Mouse (Mus musculus) testis, postnatal 14 days (tissue): ENCODE data around the gene Gorasp2.

Experiments used
- DNase-seq: peaks from one replicate; pipeline ENCODE4 v3.0.0; 2021; ENCODE audit warnings: low spot score

Gorasp2 gene

DNA sequence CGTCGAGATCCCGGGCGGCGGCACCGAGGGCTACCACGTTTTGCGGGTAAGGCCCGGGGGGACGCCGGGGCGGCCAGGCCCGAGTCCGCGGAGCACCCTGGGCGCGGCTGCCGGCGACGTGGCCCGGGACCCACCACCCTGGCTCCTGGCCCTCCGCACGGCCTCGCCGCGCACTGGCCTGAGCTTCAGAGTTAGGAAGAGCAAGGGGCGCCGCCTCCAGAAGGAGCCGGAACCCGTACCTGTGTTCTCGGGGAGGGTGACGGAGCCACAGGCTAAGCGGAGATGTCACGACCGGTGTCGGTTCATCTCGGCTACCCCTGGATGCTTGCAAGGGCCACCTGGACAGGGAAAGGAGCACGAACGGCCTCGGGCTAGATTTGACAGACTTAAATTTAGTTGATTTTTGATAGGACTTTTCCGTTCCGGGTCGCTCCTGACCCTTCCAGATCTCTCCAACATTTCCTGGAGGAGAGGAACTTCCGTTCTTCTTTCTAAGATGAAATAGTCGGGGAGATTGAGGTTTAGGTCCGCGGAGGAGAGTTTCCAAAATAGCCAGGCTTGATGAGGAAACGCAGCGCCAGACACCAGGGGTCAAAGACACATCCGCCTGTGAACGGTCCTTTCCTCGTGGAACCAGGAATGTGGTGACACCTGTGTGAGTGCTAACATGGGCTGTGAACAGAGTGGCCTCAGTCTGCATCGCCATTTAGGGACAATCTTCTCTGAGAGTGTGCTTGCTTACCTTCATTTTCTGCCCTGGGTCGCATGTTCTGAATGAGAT lies 529 bp downstream of the Gorasp2 start, which contains the start of gene Gm26558:
Gene Gm26558, minus strand, starts transcription at position 394 of the 781 bp plus-strand sequence.
- DNase-seq: peak; percentile 9

DNA sequence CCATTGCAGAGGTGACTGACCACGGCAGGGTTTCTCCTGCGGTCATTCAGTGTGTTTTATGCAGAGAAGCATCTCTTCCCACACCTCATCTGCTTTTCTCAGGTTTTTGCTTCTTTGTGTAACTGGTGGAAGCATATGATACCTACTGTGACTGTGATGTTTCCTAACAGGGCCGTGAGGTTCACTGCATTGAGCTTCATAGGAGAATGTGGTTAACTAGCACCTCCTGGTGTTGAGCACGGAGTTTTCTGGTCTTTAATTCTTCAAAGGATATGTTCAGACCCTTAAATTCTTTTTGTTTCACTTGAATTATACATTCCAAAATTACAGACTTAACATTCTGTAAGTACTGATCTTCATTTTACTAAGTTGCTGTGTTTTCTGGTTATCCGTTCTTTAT lies 2.4 kb downstream of the Gorasp2 start:
- no peak for DNase-seq

DNA sequence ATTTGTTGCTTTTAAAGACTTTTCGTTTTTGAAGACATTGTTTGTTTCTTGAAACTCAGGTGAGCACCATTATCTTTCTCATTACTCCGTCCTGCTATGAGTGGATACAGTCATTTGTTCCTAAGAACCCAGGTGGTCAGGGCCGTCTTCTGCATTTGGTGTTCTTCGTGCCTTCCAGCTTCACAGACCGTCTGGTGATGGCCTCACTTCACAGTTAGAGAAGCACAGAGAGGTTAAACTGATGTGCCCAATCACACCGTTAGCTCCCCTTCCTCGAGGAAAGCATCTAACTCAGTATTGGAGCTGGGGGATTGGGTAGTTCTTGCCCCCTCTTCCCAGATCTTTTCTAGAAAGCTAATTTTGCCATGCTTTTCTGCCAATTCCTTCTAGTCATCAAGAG lies 5.6 kb downstream of the Gorasp2 start:
- DNase-seq: no peak

DNA sequence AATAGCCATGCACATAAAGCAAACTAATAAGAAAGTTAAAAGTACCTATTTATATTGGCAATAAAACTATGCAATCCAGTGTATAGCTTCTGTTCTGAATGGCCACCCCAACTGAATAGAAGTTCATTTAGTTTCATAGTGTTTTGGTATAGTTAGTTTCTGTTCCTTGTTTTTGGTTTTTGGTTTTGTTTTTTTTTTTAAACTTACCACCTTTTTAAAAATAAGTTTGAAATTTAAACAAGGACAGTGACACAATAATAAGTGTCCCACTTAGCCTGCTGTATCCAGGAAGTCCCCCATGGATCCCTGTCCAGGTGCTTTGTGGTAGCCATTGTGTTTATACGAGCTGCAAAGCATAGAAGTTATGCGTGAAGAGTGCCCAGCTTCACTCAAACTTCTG lies 7.9 kb downstream of the Gorasp2 start:
- no peak for DNase-seq

DNA sequence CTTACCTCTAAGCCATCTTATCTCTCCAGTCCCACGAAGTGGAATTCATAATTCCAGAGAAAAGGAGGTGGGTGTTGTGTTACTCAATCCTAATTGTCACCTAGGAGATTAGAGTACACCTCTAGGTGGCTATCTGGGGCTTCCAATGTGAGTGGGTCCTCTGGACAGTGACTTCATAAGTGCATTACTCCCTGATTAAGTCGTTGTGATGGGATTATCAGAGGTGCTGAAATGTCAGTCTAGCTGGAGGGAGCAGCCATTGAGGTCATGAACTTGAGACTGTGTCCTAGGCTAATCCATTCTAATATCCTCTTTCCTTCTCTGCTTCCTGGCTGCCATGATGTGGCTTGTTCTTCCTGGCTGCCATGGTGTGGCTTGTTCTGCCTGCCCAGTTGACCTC lies 8.5 kb downstream of the Gorasp2 start:
- no peak for DNase-seq

DNA sequence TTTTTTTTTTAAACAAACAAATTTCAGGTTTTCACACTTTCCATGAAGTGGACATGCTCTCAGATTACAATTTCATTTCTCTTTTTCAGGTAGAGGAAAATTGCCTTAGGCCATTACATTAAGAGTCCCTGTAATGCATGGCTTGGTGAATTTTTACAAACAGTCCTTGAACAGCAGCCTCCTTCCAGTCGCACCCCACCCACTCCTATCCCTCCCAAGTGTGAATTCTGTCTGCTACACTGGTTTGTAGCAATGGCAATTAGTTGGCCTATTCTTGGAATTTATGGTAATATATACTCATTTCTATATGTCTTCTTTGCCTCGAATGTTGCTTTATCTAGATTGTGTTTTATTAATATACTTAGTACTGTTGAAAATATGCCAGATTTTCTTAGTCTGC lies 11.1 kb downstream of the Gorasp2 start:
- DNase-seq: no peak

DNA sequence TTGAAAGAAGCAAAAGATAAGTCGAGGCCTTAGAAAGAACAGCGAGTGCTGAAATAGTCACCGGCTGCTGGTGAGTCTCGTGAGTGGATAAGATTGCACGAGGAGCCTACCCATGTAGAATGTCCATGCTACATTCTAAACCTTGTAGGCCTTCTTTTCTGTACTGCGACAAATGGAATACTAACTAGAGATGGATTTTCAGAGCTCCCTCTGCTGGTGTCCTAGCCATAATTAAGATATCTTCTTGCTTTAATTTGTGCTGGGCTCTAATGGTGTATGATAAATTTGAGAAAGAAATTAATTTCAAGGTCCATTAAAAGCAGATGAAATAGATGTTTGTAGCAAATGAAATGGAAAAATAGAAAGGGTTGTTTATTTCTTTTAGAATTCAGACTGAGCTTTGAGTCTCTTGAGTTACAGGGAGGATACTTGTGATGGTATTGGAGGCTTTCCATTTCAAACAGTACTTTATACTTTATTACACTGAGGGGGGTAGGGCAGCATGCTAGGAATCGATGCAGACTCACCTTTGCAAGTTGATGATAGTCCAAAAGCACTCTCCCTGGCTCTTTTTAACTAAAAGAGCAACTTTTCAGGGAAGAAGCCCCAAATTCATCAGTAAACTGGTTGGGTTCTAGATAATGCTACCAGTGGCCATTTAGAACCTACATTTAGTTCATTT lies 12.2 kb downstream of the Gorasp2 start:
- DNase-seq: no peak

DNA sequence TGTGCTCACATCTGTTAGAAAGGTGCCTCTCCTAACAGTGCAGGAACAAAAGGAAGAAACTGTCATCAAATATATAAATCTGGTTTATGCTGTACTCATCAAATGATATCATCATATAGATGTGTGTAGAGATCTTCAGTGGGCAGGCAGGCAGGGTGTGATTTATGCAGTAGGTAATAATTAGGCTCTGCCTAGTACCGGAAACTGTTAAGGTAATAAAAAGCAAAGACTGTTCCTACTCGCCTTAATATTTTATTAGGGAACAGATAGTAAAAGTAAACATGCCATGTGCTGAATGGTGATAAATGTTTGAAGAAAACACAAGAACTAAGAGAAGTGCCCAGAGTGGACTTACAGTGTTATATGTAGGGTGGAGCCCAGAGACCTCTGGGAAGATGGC lies 20.9 kb downstream of the Gorasp2 start:
- DNase-seq: no peak

DNA sequence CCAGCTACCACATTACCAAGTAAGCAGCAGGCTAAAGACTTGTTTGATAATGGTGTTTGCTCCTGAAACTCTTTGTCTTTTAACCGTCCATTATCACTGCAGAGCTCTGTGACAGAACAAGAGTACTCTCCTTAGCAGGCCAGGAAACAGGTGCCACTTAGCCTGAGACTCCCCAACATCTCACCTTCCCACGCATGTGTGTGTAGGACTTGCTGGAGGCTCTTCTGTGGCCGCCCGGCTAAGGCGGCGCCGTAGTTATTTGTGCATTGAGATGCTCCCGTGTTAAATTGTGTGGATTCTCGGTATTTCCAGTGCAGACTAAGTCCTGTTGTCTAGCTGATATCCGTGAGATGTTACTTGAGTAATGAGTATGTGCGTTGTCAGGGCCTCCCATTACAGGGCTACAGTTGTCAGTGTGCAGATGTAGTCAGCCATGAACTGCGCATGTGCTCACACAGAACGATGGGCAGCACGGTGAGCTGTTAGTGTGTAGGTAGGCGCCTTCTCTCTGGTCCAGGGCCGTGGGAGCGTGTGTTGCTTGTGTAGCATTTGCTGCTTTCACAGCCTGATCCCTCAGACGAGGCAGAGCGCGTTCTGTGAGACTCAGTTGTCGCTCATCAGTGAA lies 27.2 kb downstream of the Gorasp2 start:
- no peak for DNase-seq

DNA sequence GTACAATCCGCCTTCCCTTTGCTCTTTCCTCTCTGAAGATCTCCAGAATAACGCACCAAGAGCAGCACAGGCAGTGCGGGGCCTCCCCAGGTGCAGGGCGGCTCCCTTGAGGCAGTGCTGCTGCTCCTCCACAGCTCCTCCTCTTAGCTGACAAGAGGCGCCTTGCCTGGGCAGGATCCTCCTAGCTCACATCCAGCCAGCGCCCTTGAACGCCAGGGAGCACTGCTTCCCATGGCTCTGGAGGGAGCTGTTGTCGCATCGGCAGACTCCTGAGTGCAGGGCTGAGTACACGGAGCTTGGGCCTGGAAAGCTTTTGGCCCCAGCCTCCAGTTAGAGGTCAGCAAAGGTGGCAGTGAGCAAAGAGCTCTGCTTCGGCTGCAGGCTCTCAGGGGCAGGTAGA lies 28.8 kb downstream of the Gorasp2 start:
- DNase-seq: no peak

DNA sequence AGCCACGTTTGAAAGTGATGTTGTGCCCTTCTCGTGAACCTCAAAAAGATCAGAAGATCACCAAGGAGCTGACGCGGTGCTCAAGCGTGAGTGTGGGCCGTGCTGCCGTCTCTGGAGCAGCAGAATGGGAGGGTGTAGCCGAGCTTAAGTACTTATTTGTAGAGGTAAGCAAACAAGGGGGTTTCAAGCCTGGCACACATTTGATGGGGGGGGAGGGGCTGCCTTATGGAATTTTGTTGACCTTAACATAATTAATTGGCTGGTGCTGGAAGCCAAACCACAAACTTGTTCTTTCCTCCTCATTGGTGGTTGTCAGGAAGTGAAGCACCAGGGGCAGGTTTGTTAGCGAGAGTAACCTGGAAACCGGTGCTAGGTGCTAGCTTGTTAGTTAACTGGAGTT lies 34.3 kb downstream of the Gorasp2 start:
- DNase-seq: no peak

DNA sequence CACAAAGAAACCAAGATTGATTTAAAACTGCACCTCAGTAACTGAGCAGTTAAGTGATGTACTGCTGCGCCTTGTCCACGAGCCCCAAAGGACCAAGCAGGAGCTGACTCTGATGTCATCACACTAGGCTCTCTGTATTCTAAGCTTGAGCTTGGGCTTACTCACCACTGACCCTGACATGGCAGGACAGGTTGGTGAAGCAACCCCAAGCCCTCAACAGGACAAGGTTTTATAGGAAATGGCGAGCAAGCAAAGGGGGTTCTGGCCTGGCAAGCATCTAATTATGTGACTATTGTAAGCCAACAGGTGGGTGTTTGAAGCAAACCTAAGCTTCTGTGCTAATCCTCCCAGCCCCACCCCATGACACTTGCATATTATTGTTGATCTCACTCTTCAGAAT lies 39.5 kb downstream of the Gorasp2 start:
- DNase-seq: no peak

DNA sequence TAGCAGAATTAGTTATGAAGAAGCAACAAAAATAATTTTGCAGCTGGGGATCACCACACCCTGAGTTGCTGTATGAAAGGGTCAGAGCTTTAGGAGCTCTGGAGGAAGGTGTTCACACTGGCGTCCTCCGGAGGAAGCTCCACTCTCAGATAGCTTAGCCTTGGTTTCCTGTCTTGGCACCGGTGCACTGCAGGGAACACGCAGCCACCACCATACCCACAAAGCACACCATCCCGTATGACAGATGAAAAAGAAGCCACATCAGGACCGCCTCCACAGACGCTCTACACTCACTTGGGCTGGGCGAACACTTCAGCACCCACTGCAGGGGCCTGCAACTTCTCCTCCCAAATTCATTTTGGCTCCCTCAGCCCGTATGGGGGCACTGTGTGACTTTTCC lies 40.2 kb downstream of the Gorasp2 start:
- DNase-seq: no peak

DNA sequence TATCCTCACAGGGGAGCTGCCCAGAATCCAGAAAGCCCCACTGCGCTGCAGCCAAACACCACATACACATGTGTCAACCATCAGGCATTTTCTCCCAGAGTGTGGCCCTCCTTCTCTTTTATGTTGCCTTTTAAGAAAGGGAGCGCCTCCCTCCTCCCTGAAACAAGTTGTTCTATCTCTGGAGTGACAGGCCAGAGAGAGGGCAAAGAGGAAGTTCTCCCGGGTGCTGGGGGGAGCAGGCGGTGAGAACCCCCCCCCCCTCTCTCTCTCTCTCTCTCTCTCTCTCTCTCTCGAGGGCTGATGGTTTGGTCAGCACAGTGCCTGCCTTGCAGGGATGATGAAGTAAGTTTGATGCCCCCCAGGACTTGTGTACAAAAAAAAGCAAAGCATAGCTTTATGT lies 41.0 kb downstream of the Gorasp2 start:
- DNase-seq: no peak

DNA sequence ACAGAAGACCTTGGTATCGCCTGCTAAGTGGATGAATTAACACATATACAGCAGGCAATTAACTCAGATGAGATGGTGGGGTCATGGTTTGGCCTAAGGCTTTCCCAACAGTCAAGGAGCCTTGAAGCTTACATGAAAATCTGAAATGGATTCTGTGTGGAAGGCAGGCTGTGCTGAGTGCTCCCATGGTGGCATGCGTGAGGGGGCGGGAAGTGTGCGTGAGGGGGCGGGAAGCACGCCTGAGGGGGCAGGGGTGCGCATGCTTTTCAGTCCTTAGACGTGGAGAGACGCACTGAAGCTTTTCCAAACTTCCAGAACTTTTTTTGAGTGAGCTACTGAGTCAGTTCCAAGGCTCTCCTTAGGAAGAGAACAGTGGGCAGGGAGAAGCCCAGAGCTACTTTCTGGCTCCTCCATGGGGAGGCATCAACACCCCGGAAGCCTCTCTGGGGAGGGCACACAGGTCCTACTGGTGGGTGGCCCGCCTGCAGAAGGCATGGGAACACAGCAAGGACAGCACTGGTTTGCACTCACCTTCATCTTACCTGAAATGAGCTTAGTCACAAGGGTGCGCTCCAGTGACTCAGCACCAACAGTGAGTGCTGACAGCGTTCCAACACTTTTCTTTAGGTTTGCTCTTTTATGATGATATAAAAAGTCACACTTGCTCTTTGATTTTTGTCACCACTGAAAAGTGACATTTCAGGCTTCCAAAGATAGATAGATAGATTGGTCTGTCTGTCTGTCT lies 47.8 kb downstream of the Gorasp2 start:
- no peak for DNase-seq

DNA sequence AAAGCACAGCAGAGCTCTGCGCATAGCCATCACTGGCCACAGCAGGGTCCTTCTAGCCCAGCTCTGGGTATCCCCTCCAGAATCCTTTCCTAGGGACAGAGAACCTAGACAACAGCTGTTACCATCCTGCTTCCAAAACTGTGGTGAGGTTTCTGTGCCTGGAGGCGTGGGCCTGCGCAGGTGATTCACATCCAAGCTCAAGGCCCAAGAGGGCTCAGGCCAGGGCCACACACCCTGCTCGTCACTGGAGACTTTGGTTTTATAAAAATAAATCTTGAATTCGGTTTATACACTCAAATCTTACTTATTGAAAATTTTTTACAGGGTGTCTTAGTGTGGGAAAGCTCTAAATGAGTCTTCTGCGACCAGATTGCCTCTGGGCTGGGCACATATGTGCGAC lies 48.9 kb downstream of the Gorasp2 start:
- no peak for DNase-seq

DNA sequence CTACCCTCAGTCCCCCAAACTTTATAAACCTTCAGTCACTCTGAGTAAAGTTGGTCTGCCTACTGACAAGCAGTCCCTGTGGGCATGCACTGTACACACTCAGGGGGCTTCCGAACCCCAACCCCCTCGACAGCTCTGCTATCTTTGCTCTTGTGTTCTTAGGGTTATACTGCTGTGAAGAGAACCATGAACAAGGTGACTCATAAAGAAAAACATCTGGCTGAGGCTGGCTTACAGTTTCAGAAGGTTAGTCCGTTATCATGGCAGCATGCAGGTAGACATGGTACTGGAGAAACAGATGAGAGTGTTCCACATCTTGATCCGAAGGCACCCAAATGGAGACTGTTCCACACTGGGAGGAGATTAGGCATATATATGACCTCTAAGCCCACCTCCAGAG lies 49.5 kb downstream of the Gorasp2 start:
- DNase-seq: no peak

DNA sequence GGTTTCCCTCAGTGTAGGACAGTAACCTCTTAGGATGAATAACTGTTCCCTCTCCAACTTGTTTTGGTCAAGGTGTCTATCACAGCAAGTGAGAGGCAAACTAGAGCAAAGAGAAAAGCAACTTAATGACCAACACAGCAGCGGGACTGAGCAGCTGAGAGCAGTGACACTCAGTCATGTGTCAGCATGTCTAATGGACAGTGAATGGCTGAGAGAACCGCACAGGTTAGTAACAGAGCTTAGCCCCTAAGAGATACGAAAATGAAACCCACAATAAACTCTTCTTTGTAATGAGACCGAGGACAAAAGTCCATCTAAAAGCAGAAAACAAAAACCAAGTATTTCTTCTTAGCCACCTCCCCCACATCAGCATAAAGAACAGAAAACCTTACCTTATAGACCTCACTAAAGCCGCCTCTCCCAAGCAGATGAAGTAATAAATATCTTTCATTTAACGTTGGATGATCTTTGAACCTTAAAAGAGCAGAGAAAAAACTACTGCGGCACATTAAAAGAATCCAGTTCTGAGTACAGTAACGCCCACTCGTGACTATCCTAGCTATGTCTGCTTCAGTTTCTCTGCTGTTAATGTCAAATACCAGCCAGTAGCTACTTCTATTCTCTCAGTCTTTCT lies 62.4 kb downstream of the Gorasp2 start:
- DNase-seq: no peak

DNA sequence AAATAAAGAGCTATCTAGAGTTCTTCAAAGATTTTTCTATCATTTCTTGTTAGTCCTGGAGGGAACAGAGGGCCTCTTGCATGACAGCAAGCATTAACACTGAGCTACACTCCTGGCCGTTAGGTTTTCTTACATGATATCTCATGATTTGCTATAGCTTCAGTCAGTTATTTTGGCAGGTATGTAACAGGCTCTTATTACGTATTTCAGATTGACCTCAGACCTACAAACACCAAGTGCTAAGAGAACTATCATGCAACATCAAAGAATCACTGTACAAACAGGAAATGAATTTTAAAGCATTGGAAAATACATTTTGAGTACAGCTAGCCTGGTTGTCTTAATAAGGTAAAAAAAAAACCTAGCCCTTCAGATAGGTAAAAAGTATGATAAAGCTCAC lies 65.7 kb downstream of the Gorasp2 start:
- no peak for DNase-seq

DNA sequence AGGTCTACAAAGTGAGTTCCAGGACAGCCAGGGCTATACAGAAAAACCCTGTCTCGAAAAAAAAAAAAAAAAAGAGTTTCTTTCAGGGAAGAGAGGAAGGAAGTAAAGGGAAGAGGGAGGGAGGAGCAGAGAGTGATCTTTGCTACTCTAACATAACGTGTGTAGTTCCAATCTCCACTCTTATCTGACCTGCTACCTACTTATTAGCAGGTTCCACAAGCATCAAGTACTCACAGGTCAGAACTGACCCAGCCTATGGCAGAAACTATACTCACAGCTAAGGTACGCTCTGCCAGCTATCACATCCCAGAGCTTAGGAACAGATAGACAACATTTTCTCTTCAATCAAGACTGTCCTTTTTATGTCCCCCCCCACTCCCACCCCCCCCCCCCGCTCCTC lies 74.2 kb downstream of the Gorasp2 start:
- DNase-seq: no peak

DNA sequence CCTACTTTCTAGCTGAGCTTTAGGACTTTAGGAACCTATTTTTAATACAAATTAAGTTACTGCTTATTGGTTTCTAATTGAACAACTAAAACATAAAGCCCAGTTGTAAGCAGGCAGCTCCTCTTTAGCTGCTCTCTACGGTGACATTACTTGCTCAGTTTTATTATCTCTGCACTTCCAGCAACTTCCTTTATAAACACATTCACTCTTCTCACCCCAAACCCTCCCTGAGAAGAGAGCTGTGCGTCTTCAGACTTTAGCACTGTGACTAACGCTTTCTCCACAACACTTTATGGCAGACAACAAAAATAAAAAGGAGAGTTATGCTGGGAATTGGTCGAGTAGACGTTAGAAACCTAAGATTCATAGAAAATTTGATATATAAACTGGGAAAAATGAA lies 74.6 kb downstream of the Gorasp2 start:
- no peak for DNase-seq

DNA sequence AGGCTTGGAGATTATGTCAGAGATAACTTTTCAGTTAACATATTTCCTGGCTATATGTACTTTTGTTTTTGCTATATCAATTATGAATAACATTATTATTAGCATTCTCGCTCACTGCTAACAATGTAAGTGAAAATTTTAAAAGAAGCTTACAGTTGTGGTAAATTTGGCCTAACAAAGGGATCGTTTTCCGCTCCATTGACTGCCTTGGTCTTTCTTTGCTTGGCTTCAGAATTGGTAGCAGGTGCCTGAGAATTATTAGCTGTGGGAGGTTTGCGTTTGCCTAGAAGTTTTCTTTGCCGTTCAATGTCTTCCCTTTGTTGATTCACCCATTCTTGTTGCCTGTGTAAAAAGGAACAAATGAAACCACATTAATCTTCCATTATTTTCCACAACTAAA lies 80.5 kb downstream of the Gorasp2 start:
- DNase-seq: no peak
